Mouse (Mus musculus): ENCODE measurements at regions not wholly inside any gene's neighbourhood (a gene's known extent, or its start where the extent isn't known, plus 50 kb on each side); places are given as distances from the start of the nearest gene placed in this dataset.

DNA sequence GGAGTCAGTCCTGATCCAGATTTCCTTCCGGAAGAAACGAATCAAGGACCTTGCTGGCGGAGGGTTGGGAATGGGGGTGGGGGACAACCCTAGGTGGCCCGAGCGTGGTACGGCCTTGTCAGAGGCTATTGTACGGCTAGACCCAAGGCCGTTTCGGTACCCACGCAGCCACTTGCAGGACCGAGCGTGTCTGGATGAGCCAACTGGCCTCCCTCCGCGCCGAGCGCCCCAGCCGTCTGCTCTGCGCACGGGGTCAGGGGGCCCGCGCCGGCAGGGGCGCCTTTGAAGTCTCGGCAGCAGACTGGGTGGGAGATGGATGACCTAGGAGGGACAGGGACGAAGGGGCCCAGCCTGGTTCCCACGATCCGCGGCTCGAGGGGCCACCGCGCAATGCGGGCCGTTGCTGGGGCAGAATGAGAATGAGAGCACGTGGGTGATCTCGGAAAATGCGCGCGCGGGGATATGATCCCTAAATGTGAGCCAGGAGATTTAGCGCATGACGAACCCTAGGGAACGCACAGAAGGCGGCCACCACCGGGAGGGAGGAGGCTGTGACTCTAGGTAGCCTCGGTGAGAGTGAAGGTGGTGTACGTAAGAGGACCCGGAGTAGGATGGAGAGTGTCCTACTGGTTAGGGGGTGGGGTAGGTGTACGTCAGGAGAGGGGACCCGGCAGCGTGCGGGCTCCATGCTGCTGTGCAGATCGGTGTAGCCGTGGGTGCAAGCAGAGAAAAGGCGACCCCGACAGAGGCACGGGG, 76.2 kb upstream of the Hmga2 start:
- H3K4me2 ChIP-seq = peak overlapping the region; percentile 99
- H3K27me3 ChIP-seq (ENCODE audit: control insufficient read depth, insufficient read depth, low read length) = no peaks in the 10 kb centered on the region
- H3K4me1 ChIP-seq (ENCODE audit: control insufficient read depth, insufficient read depth, low read length) = peaks cover 8% of the 10 kb centered on the region
- H3K4me3 ChIP-seq (ENCODE audit: low read depth, low read length) = peak overlapping the region; percentile 60
- H3K36me3 ChIP-seq (ENCODE audit: control insufficient read depth, insufficient read depth, low read length) = no peaks in the 10 kb centered on the region
- H3K9me3 ChIP-seq (replicated peaks; ENCODE audit: control insufficient read depth, low read length) = no peaks in the 10 kb centered on the region
- H3K27ac ChIP-seq (ENCODE audit: low read depth, low read length) = peak overlapping the region; percentile 80
- under 1% methylated on average over 56 of the region's 56 CpGs for WGBS (ENCODE audit: insufficient replicate concordance)
- peak overlapping the region; percentile 82 for H3K9ac ChIP-seq (ENCODE audit: low read depth, low read length)
- peak; percentile 60; the same call in 1 of the 2 replicates for ATAC-seq (replicated peaks; ENCODE audit: insufficient number of reproducible peaks, low FRiP score, low TSS enrichment)

DNA sequence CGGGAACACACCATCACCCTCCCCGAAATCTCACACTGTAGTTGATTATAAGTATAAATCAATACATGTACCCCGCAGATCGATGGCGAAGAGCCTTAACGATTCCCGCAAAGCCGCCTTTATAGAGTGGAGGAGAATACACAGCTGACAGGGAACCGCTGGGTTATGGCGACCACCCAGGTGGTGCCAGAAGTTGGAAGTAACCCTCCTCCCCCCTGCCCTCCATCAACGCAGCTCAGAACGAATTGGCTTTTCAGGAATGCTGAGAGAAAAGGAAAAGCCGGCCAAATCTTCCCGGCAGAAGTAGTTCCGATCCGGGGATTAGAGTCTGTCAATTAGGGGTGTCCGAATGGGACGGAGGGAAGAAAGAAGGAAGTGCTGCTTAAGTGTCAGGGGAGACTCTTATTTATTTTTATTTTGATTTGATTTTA, 75.6 kb upstream of the Hmga2 start:
- H3K27me3 ChIP-seq (ENCODE audit: control insufficient read depth, insufficient read depth, low read length) = no peaks in the 10 kb centered on the region
- H3K4me1 ChIP-seq (ENCODE audit: control insufficient read depth, insufficient read depth, low read length) = peaks cover 7% of the 10 kb centered on the region
- H3K27ac ChIP-seq (ENCODE audit: low read depth, low read length) = no peak overlapping the region
- 1% methylated on average over 18 of the region's 18 CpGs for WGBS (ENCODE audit: insufficient replicate concordance)
- peak overlapping the region; percentile 82 for H3K9ac ChIP-seq (ENCODE audit: low read depth, low read length)
- H3K4me2 ChIP-seq = peak overlapping the region; percentile 99
- peak overlapping the region; percentile 60 for H3K4me3 ChIP-seq (ENCODE audit: low read depth, low read length)
- H3K9me3 ChIP-seq (replicated peaks; ENCODE audit: control insufficient read depth, low read length) = no peaks in the 10 kb centered on the region
- ATAC-seq (replicated peaks; ENCODE audit: insufficient number of reproducible peaks, low FRiP score, low TSS enrichment) = no peak
- H3K36me3 ChIP-seq (ENCODE audit: control insufficient read depth, insufficient read depth, low read length) = no peaks in the 10 kb centered on the region

DNA sequence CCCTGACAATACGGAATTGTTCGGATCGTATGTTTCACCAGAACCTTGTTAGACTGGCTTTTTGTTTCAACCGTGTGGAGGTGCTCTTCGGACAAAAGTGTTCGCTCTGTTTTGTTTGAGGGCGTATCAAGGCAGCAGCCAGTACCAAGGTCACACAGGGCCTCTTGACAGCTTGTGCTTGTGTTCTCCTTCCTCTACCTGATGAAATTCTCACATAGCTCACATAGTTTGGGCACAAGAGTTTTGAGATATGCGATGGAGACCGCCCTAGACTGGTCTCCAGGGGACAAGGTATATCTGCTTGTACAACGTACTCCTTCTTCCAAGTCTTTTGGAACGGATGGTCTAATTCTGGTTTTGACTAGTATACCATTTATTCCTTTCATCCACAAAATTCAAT, 70.9 kb upstream of the Hmga2 start:
- Histone ChIP-seq H3K9ac (ENCODE audit: low read depth, low read length) (no peak overlapping the region), H3K4me3 (ENCODE audit: low read depth, low read length) (no peak overlapping the region), H3K4me1 (ENCODE audit: control insufficient read depth, insufficient read depth, low read length) (peaks cover 3% of the 10 kb centered on the region; the same call in 1 of the 2 replicates), H3K27ac (ENCODE audit: low read depth, low read length) (no peak overlapping the region), H3K9me3 (replicated peaks; ENCODE audit: control insufficient read depth, low read length) (no peaks in the 10 kb centered on the region), H3K36me3 (ENCODE audit: control insufficient read depth, insufficient read depth, low read length) (no peaks in the 10 kb centered on the region), H3K27me3 (ENCODE audit: control insufficient read depth, insufficient read depth, low read length) (no peaks in the 10 kb centered on the region), H3K4me2 (no peak overlapping the region)
- ATAC-seq (replicated peaks; ENCODE audit: insufficient number of reproducible peaks, low FRiP score, low TSS enrichment) = no peak
- 61% methylated on average over 11 of the region's 11 CpGs for WGBS (ENCODE audit: insufficient replicate concordance)

DNA sequence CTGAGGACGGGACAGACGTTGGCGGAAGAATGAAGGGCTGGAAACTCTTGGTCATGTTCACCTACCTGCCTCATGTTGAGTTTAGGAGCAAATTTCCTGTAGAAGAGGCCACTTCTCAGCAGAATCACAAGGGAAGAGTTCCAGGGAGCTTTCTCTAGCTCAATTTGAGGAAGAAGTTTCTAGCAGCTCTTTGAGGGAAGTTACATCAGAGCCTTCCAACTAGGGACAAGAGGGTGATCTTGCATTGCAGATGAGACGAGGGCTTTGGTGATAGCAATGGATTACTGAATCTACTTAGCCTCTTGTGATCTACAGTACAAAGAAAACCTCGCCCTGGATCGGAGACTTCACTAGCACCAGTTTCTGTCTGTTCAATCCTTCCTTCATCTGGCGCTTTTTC, 65.3 kb upstream of the Hmga2 start:
- no peak for ATAC-seq (replicated peaks; ENCODE audit: insufficient number of reproducible peaks, low FRiP score, low TSS enrichment)
- Histone ChIP-seq H3K9me3 (replicated peaks; ENCODE audit: control insufficient read depth, low read length) (no peaks in the 10 kb centered on the region), H3K9ac (ENCODE audit: low read depth, low read length) (no peak overlapping the region), H3K27me3 (ENCODE audit: control insufficient read depth, insufficient read depth, low read length) (no peaks in the 10 kb centered on the region), H3K4me2 (no peak overlapping the region), H3K4me1 (ENCODE audit: control insufficient read depth, insufficient read depth, low read length) (no peaks in the 10 kb centered on the region), H3K36me3 (ENCODE audit: control insufficient read depth, insufficient read depth, low read length) (no peaks in the 10 kb centered on the region), H3K27ac (ENCODE audit: low read depth, low read length) (no peak overlapping the region), H3K4me3 (ENCODE audit: low read depth, low read length) (no peak overlapping the region)
- WGBS (ENCODE audit: insufficient replicate concordance) = 90% methylated on average over 7 of the region's 7 CpGs

DNA sequence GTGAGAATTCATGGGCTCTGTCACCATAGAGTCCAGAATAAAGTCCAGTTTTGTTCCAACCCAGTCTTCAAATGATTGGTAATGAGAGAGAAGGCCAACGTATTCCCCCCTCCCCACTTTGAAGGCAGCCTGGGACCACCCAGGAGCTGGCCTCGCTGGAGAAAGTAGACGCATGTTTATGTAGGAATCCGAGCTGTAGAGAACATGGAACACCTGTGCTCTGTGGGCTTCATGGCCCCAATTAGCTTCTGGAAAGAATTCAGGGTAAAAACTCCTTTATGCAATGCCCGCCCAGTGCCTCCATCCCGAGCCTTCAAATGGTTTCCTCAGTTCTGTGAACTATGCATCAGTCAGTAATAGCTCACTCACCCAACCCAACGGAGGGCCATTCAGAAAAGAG, 62.3 kb upstream of the Hmga2 start:
- ATAC-seq (replicated peaks; ENCODE audit: insufficient number of reproducible peaks, low FRiP score, low TSS enrichment) = no peak
- WGBS (ENCODE audit: insufficient replicate concordance) = 74% methylated on average over 7 of the region's 7 CpGs
- Histone ChIP-seq H3K27me3 (ENCODE audit: control insufficient read depth, insufficient read depth, low read length) (no peaks in the 10 kb centered on the region), H3K36me3 (ENCODE audit: control insufficient read depth, insufficient read depth, low read length) (no peaks in the 10 kb centered on the region), H3K4me3 (ENCODE audit: low read depth, low read length) (no peak overlapping the region), H3K4me2 (no peak overlapping the region), H3K4me1 (ENCODE audit: control insufficient read depth, insufficient read depth, low read length) (no peaks in the 10 kb centered on the region), H3K27ac (ENCODE audit: low read depth, low read length) (no peak overlapping the region), H3K9ac (ENCODE audit: low read depth, low read length) (no peak overlapping the region), H3K9me3 (replicated peaks; ENCODE audit: control insufficient read depth, low read length) (no peaks in the 10 kb centered on the region)

DNA sequence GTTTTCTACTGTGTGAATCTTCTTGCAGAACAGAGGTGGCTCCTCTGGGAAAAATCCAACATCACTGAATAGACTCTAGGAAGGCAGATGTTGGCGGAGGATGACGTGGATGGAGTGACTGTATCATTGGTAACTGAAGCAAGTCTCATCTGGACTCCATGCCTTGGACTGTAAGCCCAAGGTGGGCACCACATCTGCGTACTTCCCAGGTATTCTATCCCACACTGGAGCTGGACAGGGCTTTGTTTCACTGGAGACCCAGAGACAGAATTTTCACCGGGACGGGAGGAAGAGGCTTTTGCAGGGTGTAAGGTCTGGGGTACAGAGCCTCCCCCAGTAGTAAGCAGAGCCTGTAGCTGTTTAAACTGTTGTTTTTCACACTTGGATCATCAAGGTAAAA, 52.1 kb upstream of the Hmga2 start:
- H3K27me3 ChIP-seq (ENCODE audit: control insufficient read depth, insufficient read depth, low read length) = no peaks in the 10 kb centered on the region
- H3K4me2 ChIP-seq = no peak overlapping the region
- no peaks in the 10 kb centered on the region for H3K36me3 ChIP-seq (ENCODE audit: control insufficient read depth, insufficient read depth, low read length)
- no peak for ATAC-seq (replicated peaks; ENCODE audit: insufficient number of reproducible peaks, low FRiP score, low TSS enrichment)
- no peaks in the 10 kb centered on the region for H3K4me1 ChIP-seq (ENCODE audit: control insufficient read depth, insufficient read depth, low read length)
- WGBS (ENCODE audit: insufficient replicate concordance) = 83% methylated on average over 5 of the region's 5 CpGs
- no peak overlapping the region for H3K4me3 ChIP-seq (ENCODE audit: low read depth, low read length)
- no peak overlapping the region for H3K9ac ChIP-seq (ENCODE audit: low read depth, low read length)
- H3K9me3 ChIP-seq (replicated peaks; ENCODE audit: control insufficient read depth, low read length) = no peaks in the 10 kb centered on the region
- H3K27ac ChIP-seq (ENCODE audit: low read depth, low read length) = no peak overlapping the region

DNA sequence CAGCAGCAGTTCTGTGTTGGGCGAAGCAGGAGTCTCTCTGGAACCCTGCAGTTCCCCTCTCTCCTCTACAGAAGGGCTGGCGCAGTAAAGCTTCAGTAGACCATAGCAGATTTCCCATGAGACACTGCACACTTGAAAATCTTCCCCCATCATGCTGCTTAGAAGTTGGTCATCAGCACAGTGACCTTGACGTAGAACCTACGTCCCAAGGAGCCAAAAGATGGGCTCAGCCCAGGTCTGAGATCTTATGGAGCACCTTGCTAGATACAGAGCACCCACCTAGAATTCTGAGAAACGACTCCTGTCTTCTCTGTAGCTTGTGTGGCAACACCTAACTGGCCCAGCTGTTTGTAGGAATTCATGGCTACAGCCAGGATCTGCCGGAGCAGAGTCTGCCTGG, 51.7 kb upstream of the Hmga2 start:
- 81% methylated on average over 6 of the region's 6 CpGs for WGBS (ENCODE audit: insufficient replicate concordance)
- ATAC-seq (replicated peaks; ENCODE audit: insufficient number of reproducible peaks, low FRiP score, low TSS enrichment) = no peak

DNA sequence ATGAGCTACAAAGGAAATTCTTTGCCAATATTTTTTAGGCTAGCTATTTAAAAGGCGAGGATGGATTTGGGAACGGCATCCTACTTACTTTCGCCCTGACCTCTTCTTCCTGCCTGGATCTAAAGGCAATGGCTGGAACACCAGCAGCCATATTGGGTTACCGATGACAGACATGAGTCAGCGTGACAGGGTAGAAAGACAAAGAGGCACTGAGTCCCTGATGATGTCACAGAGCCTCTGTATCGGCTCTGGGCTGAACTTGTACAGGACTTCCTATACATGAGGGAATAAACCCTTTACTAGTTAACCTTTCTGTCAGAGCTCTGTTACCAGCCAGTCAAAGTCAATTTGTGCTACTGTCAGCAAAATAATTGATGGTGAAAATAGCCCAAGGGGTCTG, 50.7 kb upstream of the Hmga2 start:
- Histone ChIP-seq H3K36me3 (ENCODE audit: control insufficient read depth, insufficient read depth, low read length) (no peaks in the 10 kb centered on the region), H3K9me3 (replicated peaks; ENCODE audit: control insufficient read depth, low read length) (no peaks in the 10 kb centered on the region), H3K27ac (ENCODE audit: low read depth, low read length) (no peak overlapping the region), H3K4me1 (ENCODE audit: control insufficient read depth, insufficient read depth, low read length) (no peaks in the 10 kb centered on the region), H3K9ac (ENCODE audit: low read depth, low read length) (no peak overlapping the region), H3K4me2 (no peak overlapping the region), H3K4me3 (ENCODE audit: low read depth, low read length) (no peak overlapping the region), H3K27me3 (ENCODE audit: control insufficient read depth, insufficient read depth, low read length) (no peaks in the 10 kb centered on the region)
- ATAC-seq (replicated peaks; ENCODE audit: insufficient number of reproducible peaks, low FRiP score, low TSS enrichment) = no peak
- WGBS (ENCODE audit: insufficient replicate concordance) = 72% methylated on average over 6 of the region's 6 CpGs

More for the DNA sequence above, 51.7 kb upstream of the Hmga2 start:
- Histone ChIP-seq H3K4me3 (ENCODE audit: low read depth, low read length) (no peak overlapping the region), H3K9ac (ENCODE audit: low read depth, low read length) (no peak overlapping the region), H3K27me3 (ENCODE audit: control insufficient read depth, insufficient read depth, low read length) (no peaks in the 10 kb centered on the region), H3K36me3 (ENCODE audit: control insufficient read depth, insufficient read depth, low read length) (no peaks in the 10 kb centered on the region), H3K27ac (ENCODE audit: low read depth, low read length) (no peak overlapping the region), H3K9me3 (replicated peaks; ENCODE audit: control insufficient read depth, low read length) (no peaks in the 10 kb centered on the region), H3K4me1 (ENCODE audit: control insufficient read depth, insufficient read depth, low read length) (no peaks in the 10 kb centered on the region), H3K4me2 (no peak overlapping the region)

Data from heart, embryonic 11.5 days (tissue).